Mouse (Mus musculus) ovary, adult 10 weeks (tissue): Measurements from ENCODE around the gene Tenm2. TPM values are rescaled to one million over a fixed set of nuclear protein-coding genes. Genes with fewer than 3 reads are reported as not detected.

ENCODE experiments used
- polyA plus RNA-seq: library from polyadenylated mRNA; stranded (reverse); fragments of 350-450 nt; fragmentation: Illumina TruSeq; extraction: RNeasy Lipid Tissue Mini Kit (QIAGEN cat#74804); gene quantifications from one replicate; pipeline ENCODE4 v1.2.3, GENCODE M21; 2014

Tenm2 gene
- 0.11 TPM for polyA plus RNA-seq

GRCm38 (mm10) chr11:37235914-37236600 is at the start of gene Tenm2:
Gene Tenm2 (minus strand): TSS chr11:37235964.

GRCm38 (mm10) chr11:35980411-35980917 is 1255.3 kb downstream of the Tenm2 start, which contains the start of gene Wwc1:
Gene Wwc1 (minus strand): TSS chr11:35980527.

